Mouse (Mus musculus): ENCODE data around the gene Fam69a. TPM values are rescaled to one million over a fixed set of nuclear protein-coding genes. Genes with fewer than 3 reads are reported as not detected.

The Fam69a gene
- polyA plus RNA-seq, 1 experiment from 2014 or later = 22.6 TPM

GRCm38 (mm10) chr5:108000776-108001548, 14.1 kb upstream of the Fam69a start:
- peak overlapping the region; percentile 57 for H3K4me2 ChIP-seq
- H3K4me1 ChIP-seq (ENCODE audit: insufficient read depth) = no peaks in the 10 kb centered on the region
- H3K36me3 ChIP-seq (ENCODE audit: insufficient read depth) = no peaks in the 10 kb centered on the region
- H3K9me3 ChIP-seq (ENCODE audit: low read depth, low read length) = no peaks in the 10 kb centered on the region
- no peak overlapping the region for H3K27ac ChIP-seq (ENCODE audit: low read depth)
- no peak for TF ChIP-seq CTCF (IDR thresholded peaks at IDR 0.05; ENCODE audit: low read depth)
- peak; percentile 67; the same call in 1 of the 2 replicates for ATAC-seq (ENCODE audit: insufficient read depth)
- peak; percentile 80 for DNase-seq
- no peaks in the 10 kb centered on the region for H3K27me3 ChIP-seq (ENCODE audit: insufficient read depth, low read length)
- WGBS = 15% methylated on average over 20 of the region's 20 CpGs
- H3K9ac ChIP-seq = peak overlapping the region; percentile 64
- H3K4me3 ChIP-seq (ENCODE audit: low read depth, low read length) = peak overlapping the region; percentile 52

GRCm38 (mm10) chr5:107997717-107998116, 10.8 kb upstream of the Fam69a start:
- Histone ChIP-seq H3K9ac (no peak overlapping the region), H3K27ac (ENCODE audit: low read depth) (no peak overlapping the region)
- DNase-seq = no peak

DNA sequence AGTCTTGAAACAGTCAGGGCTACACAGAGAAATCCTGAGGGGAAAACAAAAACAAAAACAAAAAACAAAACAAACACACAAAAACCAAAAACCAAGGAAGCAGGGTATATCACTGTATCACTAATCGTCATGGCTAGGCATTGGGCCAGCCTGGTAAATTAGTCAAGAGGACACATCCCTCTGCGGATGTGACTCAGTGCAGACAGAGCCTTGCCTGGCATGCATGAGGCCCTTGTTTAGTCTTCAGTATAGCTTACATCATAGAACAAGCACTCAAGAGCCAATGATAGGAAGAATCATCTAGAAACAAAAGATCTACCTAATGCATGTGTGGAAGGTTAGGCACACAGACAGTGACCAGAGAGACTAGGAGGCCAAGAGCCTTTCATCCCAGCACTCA, 9.1 kb upstream of the Fam69a start:
- no peaks in the 10 kb centered on the region for H3K27me3 ChIP-seq (ENCODE audit: insufficient read depth, low read length)
- ATAC-seq (ENCODE audit: insufficient read depth) = no peak
- no peak overlapping the region for H3K27ac ChIP-seq (ENCODE audit: low read depth)
- DNase-seq = no peak
- no peaks in the 10 kb centered on the region for H3K9me3 ChIP-seq (ENCODE audit: low read depth, low read length)
- H3K4me3 ChIP-seq (ENCODE audit: low read depth, low read length) = no peak overlapping the region
- H3K4me1 ChIP-seq (ENCODE audit: insufficient read depth) = no peaks in the 10 kb centered on the region
- H3K9ac ChIP-seq = no peak overlapping the region
- no peak for TF ChIP-seq CTCF (IDR thresholded peaks at IDR 0.05; ENCODE audit: low read depth)
- 73% methylated on average over 2 of the region's 2 CpGs for WGBS
- no peak overlapping the region for H3K4me2 ChIP-seq
- no peaks in the 10 kb centered on the region for H3K36me3 ChIP-seq (ENCODE audit: insufficient read depth)

More at GRCm38 (mm10) chr5:107997717-107998116, 10.8 kb upstream of the Fam69a start:
- Histone ChIP-seq H3K4me3 (ENCODE audit: low read depth, low read length) (no peak overlapping the region), H3K4me1 (ENCODE audit: insufficient read depth) (no peaks in the 10 kb centered on the region), H3K9me3 (ENCODE audit: low read depth, low read length) (no peaks in the 10 kb centered on the region), H3K36me3 (ENCODE audit: insufficient read depth) (no peaks in the 10 kb centered on the region), H3K4me2 (no peak overlapping the region), H3K27me3 (ENCODE audit: insufficient read depth, low read length) (no peaks in the 10 kb centered on the region)
- 58% methylated on average over 7 of the region's 7 CpGs for WGBS
- ATAC-seq (ENCODE audit: insufficient read depth) = no peak
- TF ChIP-seq CTCF (IDR thresholded peaks at IDR 0.05; ENCODE audit: low read depth) = no peak

DNA sequence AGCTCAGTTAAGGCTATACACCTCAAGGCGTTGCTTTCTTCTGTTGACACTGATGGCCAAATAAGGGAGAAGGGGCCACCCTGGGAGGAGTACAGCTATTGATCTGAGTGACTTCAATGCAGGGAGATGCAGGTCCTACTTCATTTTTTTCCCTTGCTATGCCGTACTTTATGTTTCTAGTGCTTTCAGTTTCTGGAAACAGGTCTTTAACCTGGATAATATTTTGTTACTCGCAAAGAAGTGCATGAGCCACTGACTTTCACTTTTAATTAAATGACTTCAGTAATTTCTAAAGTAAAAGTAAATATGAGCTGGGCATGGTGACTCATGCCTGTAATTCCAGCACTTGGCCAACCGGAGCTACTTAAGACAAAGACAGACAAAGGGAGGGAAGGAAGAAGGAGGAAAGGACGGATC, 958 bp upstream of the Fam69a start:
- Histone ChIP-seq H3K4me2 (peak overlapping the region; percentile 84), H3K4me3 (ENCODE audit: low read depth, low read length) (peak overlapping the region; percentile 77), H3K9ac (peak overlapping the region; percentile 77), H3K9me3 (ENCODE audit: low read depth, low read length) (no peaks in the 10 kb centered on the region), H3K4me1 (ENCODE audit: insufficient read depth) (no peaks in the 10 kb centered on the region), H3K27me3 (ENCODE audit: insufficient read depth, low read length) (no peaks in the 10 kb centered on the region), H3K36me3 (ENCODE audit: insufficient read depth) (no peaks in the 10 kb centered on the region), H3K27ac (ENCODE audit: low read depth) (peak overlapping the region; percentile 90)
- 12% methylated on average over 5 of the region's 5 CpGs for WGBS
- ATAC-seq (ENCODE audit: insufficient read depth) = 0 out of 2 replicates have a peak, but pooled peaks have one; percentile 21
- DNase-seq = peak; percentile 62
- no peak for TF ChIP-seq CTCF (IDR thresholded peaks at IDR 0.05; ENCODE audit: low read depth)

GRCm38 (mm10) chr5:107986255-107986966, 474 bp downstream of the Fam69a start:
- Histone ChIP-seq H3K27ac (ENCODE audit: low read depth) (peak overlapping the region; percentile 90), H3K4me1 (ENCODE audit: insufficient read depth) (no peaks in the 10 kb centered on the region), H3K4me3 (ENCODE audit: low read depth, low read length) (peak overlapping the region; percentile 77), H3K36me3 (ENCODE audit: insufficient read depth) (no peaks in the 10 kb centered on the region), H3K4me2 (peak overlapping the region; percentile 84), H3K9me3 (ENCODE audit: low read depth, low read length) (no peaks in the 10 kb centered on the region), H3K27me3 (ENCODE audit: insufficient read depth, low read length) (no peaks in the 10 kb centered on the region), H3K9ac (peak overlapping the region; percentile 77)
- peak; percentile 83 for DNase-seq
- peak; percentile 85 for ATAC-seq (ENCODE audit: insufficient read depth)
- peak; percentile 74 for TF ChIP-seq CTCF (IDR thresholded peaks at IDR 0.05; ENCODE audit: low read depth)
- under 1% methylated on average over 44 of the region's 54 CpGs for WGBS

- Histone ChIP-seq H3K4me1 (ENCODE audit: insufficient read depth) (no peaks in the 10 kb centered on the region), H3K36me3 (ENCODE audit: insufficient read depth) (no peaks in the 10 kb centered on the region), H3K27ac (ENCODE audit: low read depth) (no peak overlapping the region), H3K4me2 (no peak overlapping the region), H3K9me3 (ENCODE audit: low read depth, low read length) (no peaks in the 10 kb centered on the region), H3K27me3 (ENCODE audit: insufficient read depth, low read length) (no peaks in the 10 kb centered on the region), H3K9ac (no peak overlapping the region), H3K4me3 (ENCODE audit: low read depth, low read length) (no peak overlapping the region)
- no peak for TF ChIP-seq CTCF (IDR thresholded peaks at IDR 0.05; ENCODE audit: low read depth)
- WGBS = 88% methylated on average over 5 of the region's 5 CpGs
- ATAC-seq (ENCODE audit: insufficient read depth) (no peak), DNase-seq (no peak)
Measured at GRCm38 (mm10) chr5:107983946-107984345, 2.9 kb downstream of the Fam69a start.

- Histone ChIP-seq H3K36me3 (ENCODE audit: insufficient read depth) (no peaks in the 10 kb centered on the region), H3K4me2 (no peak overlapping the region), H3K27ac (ENCODE audit: low read depth) (no peak overlapping the region), H3K9me3 (ENCODE audit: low read depth, low read length) (no peaks in the 10 kb centered on the region), H3K4me1 (ENCODE audit: insufficient read depth) (no peaks in the 10 kb centered on the region; the same call in 1 of the 2 replicates), H3K4me3 (ENCODE audit: low read depth, low read length) (no peak overlapping the region), H3K27me3 (ENCODE audit: insufficient read depth, low read length) (no peaks in the 10 kb centered on the region), H3K9ac (no peak overlapping the region)
- ATAC-seq (ENCODE audit: insufficient read depth) = no peak
- no peak for DNase-seq
- no peak for TF ChIP-seq CTCF (IDR thresholded peaks at IDR 0.05; ENCODE audit: low read depth)
- WGBS = 46% methylated on average over 3 of the region's 3 CpGs
Measured at GRCm38 (mm10) chr5:107982016-107982415, 4.9 kb downstream of the Fam69a start.
